In genomic region chr9:52149286-52149685, GRCm38 (mm10) we compare ENCODE assay signal across 9 mouse cellular contexts. TPM values are rescaled to one million over a fixed set of nuclear protein-coding genes. Genes with fewer than 3 reads are reported as not detected.
A peak's percentile ranks its signal among the peaks of the same experiment; 100 is the strongest.
DNase-seq lines count a peak whose midpoint lies in the region; ATAC-seq and TF ChIP-seq lines count a peak whose summit lies in the region.
"Had no signal": no experiment of that assay in that cellular context is flagged by ENCODE, and none has a peak within 500 bp of the region (broad histone marks: within the 10 kb centered on the region; RNA-seq: fewer than 3 reads in every experiment).

No protein-coding gene starts in this region.

- no peaks in the 10 kb centered on the region for H3K27me3 ChIP-seq in embryonic facial prominence, embryonic 13.5 days
- no peaks in the 10 kb centered on the region for H3K27me3 ChIP-seq in hindbrain, embryonic 14.5 days (ENCODE audit: control insufficient read depth, insufficient read depth, low read length)
- H3K27me3 ChIP-seq in myocyte (ENCODE audit: control insufficient read depth, insufficient read depth, insufficient read length): no peaks in the 10 kb centered on the region

- peaks cover 59% of the 10 kb centered on the region for H3K79me2 ChIP-seq in myocyte (ENCODE audit: control insufficient read depth, insufficient read depth)

- DNase-seq in heart, adult 11 months: peak; percentile 97
- no peak for DNase-seq in heart, postnatal 14 days
- DNase-seq in hindbrain, embryonic 14.5 days (ENCODE audit: low spot score): peak; percentile 53
- DNase-seq in spleen, postnatal 10 days (ENCODE audit: low spot score in 2 of 2): no peak
- no peak for DNase-seq in adrenal gland, adult 8-10 months

- H3K4me3 ChIP-seq in embryonic facial prominence, embryonic 13.5 days: no peak overlapping the region
- H3K4me3 ChIP-seq in hindbrain, embryonic 14.5 days (replicated peaks; ENCODE audit: low read length): peak overlapping the region; percentile 34
- no peak overlapping the region for H3K4me3 ChIP-seq in myocyte

- H3ac ChIP-seq in myocyte (ENCODE audit: control insufficient read depth, insufficient read length): no peak overlapping the region

- peaks cover 11% of the 10 kb centered on the region for H3K4me1 ChIP-seq in embryonic facial prominence, embryonic 13.5 days
- peaks cover 64% of the 10 kb centered on the region for H3K4me1 ChIP-seq in hindbrain, embryonic 14.5 days (replicated peaks; ENCODE audit: control insufficient read depth, insufficient read depth, low read length)

- H3K36me3 ChIP-seq in embryonic facial prominence, embryonic 13.5 days: no peaks in the 10 kb centered on the region
- no peaks in the 10 kb centered on the region for H3K36me3 ChIP-seq in hindbrain, embryonic 14.5 days (replicated peaks; ENCODE audit: control insufficient read depth, insufficient read depth)
- H3K36me3 ChIP-seq in myocyte (ENCODE audit: control insufficient read depth, insufficient read depth): no peaks in the 10 kb centered on the region

- intact Hi-C loops in heart, postnatal 14 days (cut with DNase I): no loop called here

- ATAC-seq in embryonic facial prominence, embryonic 13.5 days (ENCODE audit: insufficient number of reproducible peaks, insufficient read depth, low FRiP score, low TSS enrichment, low read depth): peak; percentile 56; the same call in 1 of the 2 replicates
- ATAC-seq in hindbrain, embryonic 14.5 days (ENCODE audit: low FRiP score): peak; percentile 84
- ATAC-seq in frontal cortex, adult (ENCODE audit: low TSS enrichment): no peak

- no peak for TF ChIP-seq POLR2A in myocyte (IDR thresholded peaks at IDR 0.05; ENCODE audit: insufficient read length, low read depth)

- no peaks in the 10 kb centered on the region for H3K9me3 ChIP-seq in embryonic facial prominence, embryonic 13.5 days
- no peaks in the 10 kb centered on the region for H3K9me3 ChIP-seq in hindbrain, embryonic 14.5 days (ENCODE audit: control insufficient read depth, low read length)

- no peak overlapping the region for H3K27ac ChIP-seq in embryonic facial prominence, embryonic 13.5 days
- peak overlapping the region; percentile 74 for H3K27ac ChIP-seq in hindbrain, embryonic 14.5 days
- H3K27ac ChIP-seq: liver, embryonic 14.5 days had no signal

- no peak overlapping the region for H3K9ac ChIP-seq in embryonic facial prominence, embryonic 13.5 days
- peak overlapping the region; percentile 53 for H3K9ac ChIP-seq in hindbrain, embryonic 14.5 days
- H3K9ac ChIP-seq: liver, embryonic 14.5 days had no signal

- no peak overlapping the region for H3K4me2 ChIP-seq in embryonic facial prominence, embryonic 13.5 days
- H3K4me2 ChIP-seq in hindbrain, embryonic 14.5 days (replicated peaks): peak overlapping the region; percentile 48
- H3K4me2 ChIP-seq in myocyte (ENCODE audit: low read depth): no peak overlapping the region

- 30% methylated on average over 4 of the region's 4 CpGs for WGBS in embryonic facial prominence, embryonic 13.5 days
- WGBS in hindbrain, embryonic 14.5 days: 10% methylated on average over 4 of the region's 4 CpGs

TF ChIP-seq in myocyte, 11 proteins besides CTCF, POLR2A, EP300 and RAD21:
- peak in 2 of 3 experiments; percentile 17 to 21 for TF ChIP-seq MYOD1 (IDR thresholded peaks at IDR 0.05; ENCODE audit: control insufficient read depth in 1 of 3, insufficient read length in 2 of 3, low read depth in 2 of 3)
- TF ChIP-seq MYOG (IDR thresholded peaks at IDR 0.05; ENCODE audit: control insufficient read depth in 1 of 3, insufficient read depth in 1 of 3, insufficient read length in 2 of 3, low read depth in 2 of 3): peak in 1 of 3 experiments; percentile 27
- TF ChIP-seq REST (IDR thresholded peaks at IDR 0.05; ENCODE audit: insufficient read depth, insufficient read length): no peak
TF ChIP-seq in myocyte: peak in this region for 2.

RNA-seq across cellular contexts. Expression of gene Zc3h12c, which starts 19.1 kb away (rescaled TPM):
- total RNA-seq in heart, postnatal 14 days (2021): 1 to 10 TPM; 9.5 to 9.8 TPM
- 2.7 and 3.1 TPM in 2 replicates for polyA plus RNA-seq in embryonic facial prominence, embryonic 13.5 days (2015; fragmentation: Nextera tagmentation; extraction: Ambion mirVana)
- polyA plus RNA-seq in hindbrain, embryonic 14.5 days (2014; fragmentation: Nextera tagmentation; extraction: Ambion mirVana): 7.1 and 7.2 TPM in 2 replicates
- 1.2 TPM for polyA plus RNA-seq in myocyte (2012; fragmentation: generic; extraction: Trizol)
- 10 to 100 TPM; 19.2 to 28.1 (median 22.9) TPM for total RNA-seq in adrenal gland, adult 8-10 months (2022)

Comparison
In these comparisons a context has a peak if more than half of its experiments do, and no peak if none do; other contexts are left out.
1. DNase-seq: peak in heart, adult 11 months (single experiment) and hindbrain, embryonic 14.5 days (single experiment); none in heart, postnatal 14 days (0 of 2), spleen, postnatal 10 days (0 of 2) and adrenal gland, adult 8-10 months (single experiment).